In genomic region chr1:59422981-59423941, GRCm38 (mm10) we compare ENCODE assay signal across 8 mouse cellular contexts. TPM values are rescaled to one million over a fixed set of nuclear protein-coding genes. Genes with fewer than 3 reads are reported as not detected.
DNase-seq lines count a peak whose midpoint lies in the region; ATAC-seq and TF ChIP-seq lines count a peak whose summit lies in the region.

No protein-coding gene starts in this region.

- H3K4me3 ChIP-seq in lung, embryonic 16.5 days (ENCODE audit: low read length) = no peak overlapping the region
- H3K4me3 ChIP-seq in kidney, embryonic 15.5 days (replicated peaks) = no peak overlapping the region
- H3K4me3 ChIP-seq in neural tube, embryonic 12.5 days = no peak overlapping the region
- H3K4me3 ChIP-seq in cerebellum, adult 2 months (replicated peaks; ENCODE audit: insufficient read depth, low read depth, low read length) = no peak overlapping the region

- ATAC-seq in lung, embryonic 16.5 days (ENCODE audit: low read depth) = peak; percentile 56
- ATAC-seq in kidney, embryonic 15.5 days (replicated peaks; ENCODE audit: low FRiP score) = peak; percentile 77
- ATAC-seq in neural tube, embryonic 12.5 days (ENCODE audit: low FRiP score, low read depth) = peak; percentile 71
- ATAC-seq in megakaryocyte, adult 5-6 weeks (ENCODE audit: poor library complexity, severe bottlenecking) = no peak

- H3K27ac ChIP-seq in lung, embryonic 16.5 days (ENCODE audit: low read length) = no peak overlapping the region
- H3K27ac ChIP-seq in kidney, embryonic 15.5 days = peak overlapping the region; percentile 58
- H3K27ac ChIP-seq in neural tube, embryonic 12.5 days = no peak overlapping the region
- H3K27ac ChIP-seq in cerebellum, adult 2 months (ENCODE audit: insufficient read depth, low read length) = no peak overlapping the region

- H3K4me2 ChIP-seq in lung, embryonic 16.5 days (ENCODE audit: low read depth, low read length) = no peak overlapping the region
- peak overlapping the region; percentile 12; the same call in 1 of the 2 replicates for H3K4me2 ChIP-seq in kidney, embryonic 15.5 days
- H3K4me2 ChIP-seq in neural tube, embryonic 12.5 days (replicated peaks) = peak overlapping the region; percentile 20

- peaks cover 13% of the 10 kb centered on the region for H3K4me1 ChIP-seq in lung, embryonic 16.5 days (replicated peaks; ENCODE audit: control insufficient read depth, insufficient read depth, low read length)
- peaks cover 29% of the 10 kb centered on the region for H3K4me1 ChIP-seq in kidney, embryonic 15.5 days
- H3K4me1 ChIP-seq in neural tube, embryonic 12.5 days = peaks cover 16% of the 10 kb centered on the region
- H3K4me1 ChIP-seq in cerebellum, adult 2 months (ENCODE audit: control insufficient read depth, insufficient read depth, low read length) = no peaks in the 10 kb centered on the region

- TF ChIP-seq POLR2A in cerebellum, adult 2 months (IDR thresholded peaks at IDR 0.05; ENCODE audit: borderline replicate concordance, insufficient read depth, low read length) = no peak

- TF ChIP-seq CTCF in cerebellum, adult 2 months (IDR thresholded peaks at IDR 0.05; ENCODE audit: borderline replicate concordance, insufficient read depth, low read depth, low read length) = no peak

- H3K36me3 ChIP-seq in lung, embryonic 16.5 days (ENCODE audit: control insufficient read depth, insufficient read depth, low read length) = no peaks in the 10 kb centered on the region
- no peaks in the 10 kb centered on the region for H3K36me3 ChIP-seq in kidney, embryonic 15.5 days
- H3K36me3 ChIP-seq in neural tube, embryonic 12.5 days = no peaks in the 10 kb centered on the region

- no peaks in the 10 kb centered on the region for H3K27me3 ChIP-seq in lung, embryonic 16.5 days (ENCODE audit: control insufficient read depth, insufficient read depth, low read depth, low read length)
- no peaks in the 10 kb centered on the region for H3K27me3 ChIP-seq in kidney, embryonic 15.5 days
- no peaks in the 10 kb centered on the region for H3K27me3 ChIP-seq in neural tube, embryonic 12.5 days (replicated peaks)
- no peaks in the 10 kb centered on the region for H3K27me3 ChIP-seq in cerebellum, adult 2 months (ENCODE audit: control insufficient read depth, insufficient read depth, low read length)

- no peak for DNase-seq in lung, postnatal 25 days (ENCODE audit: low spot score)
- DNase-seq in gastrocnemius, postnatal 25 days = peak; percentile 61
- no peak for DNase-seq in left cerebral cortex, adult 11 months (ENCODE audit: low spot score)
- no peak for DNase-seq in cerebellum, adult 2 months

- no peak overlapping the region for H3K9ac ChIP-seq in lung, embryonic 16.5 days (ENCODE audit: low read length)
- H3K9ac ChIP-seq in kidney, embryonic 15.5 days = no peak overlapping the region
- 0 out of 2 replicates have a peak overlapping the region, but pooled peaks have one; percentile 21 for H3K9ac ChIP-seq in neural tube, embryonic 12.5 days

- H3K9me3 ChIP-seq in lung, embryonic 16.5 days (ENCODE audit: control insufficient read depth, low read length) = no peaks in the 10 kb centered on the region
- no peaks in the 10 kb centered on the region for H3K9me3 ChIP-seq in kidney, embryonic 15.5 days (replicated peaks)
- no peaks in the 10 kb centered on the region for H3K9me3 ChIP-seq in neural tube, embryonic 12.5 days

- WGBS in lung, embryonic 16.5 days = 23% methylated on average over 19 of the region's 19 CpGs
- WGBS in kidney, embryonic 15.5 days = 25% methylated on average over 19 of the region's 19 CpGs
- 11% methylated on average over 19 of the region's 19 CpGs for WGBS in neural tube, embryonic 12.5 days
- 56% methylated on average over 19 of the region's 19 CpGs for WGBS in cerebellum, adult 2 months

RNA-seq across cellular contexts. Expression of gene Fzd7, which starts 59.0 kb away (rescaled TPM):
- polyA plus RNA-seq in lung, embryonic 16.5 days (2015; fragmentation: Nextera tagmentation; extraction: Ambion mirVana) = 12.4 and 12.9 TPM in 2 replicates
- total RNA-seq in gastrocnemius, postnatal 25 days (2021) = 10 to 100 TPM; 17.3 to 24.8 TPM
- polyA plus RNA-seq in kidney, embryonic 15.5 days (2015; fragmentation: Nextera tagmentation; extraction: Ambion mirVana) = 19.1 and 19.5 TPM in 2 replicates
- polyA plus RNA-seq in neural tube, embryonic 12.5 days (2016; fragmentation: Nextera tagmentation; extraction: Ambion mirVana) = 17.4 and 18.3 TPM in 2 replicates
- total RNA-seq in megakaryocyte, adult 5-6 weeks (2015) = 4.7 and 5.9 TPM in 2 replicates
- 3.2 and 3.9 TPM in 2 replicates for total RNA-seq in megakaryocyte, adult 5-6 weeks (2017)
- polyA plus RNA-seq in cerebellum, adult 2 months (2012; rRNA removed) = 25.0 and 28.1 TPM in 2 replicates
